Mouse (Mus musculus): ENCODE measurements at regions not wholly inside any gene's neighbourhood (a gene's known extent, or its start where the extent isn't known, plus 50 kb on each side); places are given as distances from the start of the nearest gene placed in this dataset.

DNA sequence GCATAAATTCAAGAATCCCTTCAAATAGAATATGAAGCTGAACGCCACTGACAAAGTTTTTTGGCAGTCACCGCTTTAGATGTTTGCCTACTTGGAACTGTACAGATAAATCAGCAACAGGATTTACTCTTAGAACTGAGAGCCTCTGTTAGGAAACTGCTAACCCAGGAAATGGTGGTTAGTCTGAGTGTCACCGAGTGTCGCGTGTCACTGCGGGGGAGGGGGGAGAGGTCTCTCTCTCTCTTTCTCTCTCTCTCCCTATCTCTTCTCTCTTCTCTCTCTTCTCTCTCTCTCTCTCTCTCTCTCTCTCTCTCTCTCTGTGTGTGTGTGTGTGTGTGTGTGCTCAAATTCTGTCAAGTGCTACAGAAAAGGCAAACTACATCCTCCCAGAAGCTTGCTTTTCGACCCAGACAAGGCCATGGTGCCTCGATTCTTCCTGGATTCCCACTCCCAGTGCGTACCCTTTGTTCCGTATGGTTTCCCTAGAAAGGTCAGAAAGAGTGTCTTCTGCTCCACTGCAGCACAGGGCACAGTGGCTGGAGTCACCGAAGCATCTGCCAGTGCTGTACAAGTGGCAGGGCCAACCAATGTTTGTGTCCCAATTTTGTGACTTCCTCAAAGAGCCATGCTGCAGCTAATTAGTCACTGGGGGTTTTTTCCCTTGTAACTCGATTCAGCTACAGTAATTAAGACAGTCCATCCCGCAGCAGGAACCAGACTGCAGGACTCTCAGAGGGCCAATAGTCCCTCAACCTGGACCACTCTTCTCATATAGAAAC, 87.0 kb downstream of the Cog6 start:
- no peak for DNase-seq

DNA sequence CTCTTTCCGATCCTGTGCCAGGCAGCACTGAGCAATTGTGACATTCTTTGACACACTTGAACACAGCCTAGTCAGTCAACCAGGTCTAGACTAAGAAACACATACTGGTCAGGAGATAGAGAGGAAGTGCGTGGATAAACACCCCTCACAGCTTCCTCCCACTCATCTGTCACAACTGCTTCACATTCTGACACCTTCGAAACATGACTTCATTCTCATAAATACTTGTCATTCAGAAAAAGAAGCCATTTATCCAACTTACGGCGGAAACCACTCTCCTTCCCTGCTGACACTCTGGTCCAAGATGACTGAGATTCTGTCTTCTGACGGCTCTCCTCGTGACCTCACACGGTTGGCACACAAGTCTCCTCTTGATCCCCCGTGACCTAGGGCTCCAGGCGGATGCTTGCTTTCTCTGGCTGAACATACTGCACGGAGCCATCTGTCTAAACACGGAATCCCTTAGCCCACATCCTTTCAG, 89.6 kb downstream of the Cog6 start:
- no peak for DNase-seq

DNA sequence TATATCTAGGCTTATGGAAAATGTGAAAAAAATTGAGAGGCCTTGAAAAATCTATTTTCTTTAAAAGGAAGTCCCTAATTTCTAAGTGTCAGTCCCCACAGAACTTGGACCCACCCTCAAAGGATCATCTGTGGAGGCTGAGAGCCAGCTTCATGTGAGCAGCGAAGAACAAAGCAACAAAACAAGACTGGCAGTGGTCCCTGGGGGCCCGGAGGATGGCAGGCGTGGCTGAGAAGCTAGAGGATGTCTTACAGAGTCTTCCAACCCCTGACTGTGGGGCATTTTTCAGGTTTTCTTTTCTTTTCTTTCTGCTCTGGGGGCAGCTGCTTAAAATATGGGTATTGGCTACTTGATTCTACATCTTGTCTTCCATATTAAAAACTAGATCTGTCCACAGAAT, 90.5 kb downstream of the Cog6 start:
- DNase-seq: no peak

DNA sequence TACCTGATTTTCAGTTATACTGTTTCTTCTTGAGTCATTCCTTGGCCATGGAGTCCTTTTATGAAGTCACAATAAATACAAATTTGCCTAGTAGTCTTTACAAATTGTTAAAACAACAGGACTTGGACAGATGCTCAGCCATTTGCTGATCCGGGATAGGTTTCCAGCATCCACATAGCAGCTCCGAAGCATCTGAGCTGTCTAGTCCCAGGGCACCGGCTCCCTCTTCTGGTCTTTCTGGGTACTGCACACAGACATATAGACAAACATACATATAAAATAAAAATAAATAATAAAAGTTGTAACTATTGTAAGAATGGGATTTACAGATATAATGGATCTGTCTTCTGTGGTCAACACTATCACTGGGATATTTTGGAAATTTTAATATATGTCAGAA, 91.8 kb downstream of the Cog6 start:
- peak in 1 of 2 experiments; percentile 38 for DNase-seq

DNA sequence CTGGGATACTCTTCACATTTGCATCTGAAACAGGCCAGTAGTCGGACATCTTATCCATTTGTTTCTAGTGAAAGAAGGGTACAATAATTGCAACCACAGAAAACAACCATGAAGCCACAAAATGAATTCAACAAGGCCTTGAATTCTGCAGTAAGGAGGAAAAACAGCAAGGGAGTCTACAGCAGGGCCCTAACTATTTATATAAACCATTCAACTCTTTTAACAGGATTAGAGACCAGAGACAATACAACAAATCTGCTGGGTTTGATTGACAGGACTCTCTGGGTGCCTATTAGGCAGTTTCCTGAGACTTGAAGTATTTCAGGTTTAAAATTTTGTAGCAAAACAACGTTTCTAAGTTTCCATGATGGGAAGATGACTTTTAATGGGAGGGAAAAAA, 92.4 kb downstream of the Cog6 start:
- DNase-seq: no peak

DNA sequence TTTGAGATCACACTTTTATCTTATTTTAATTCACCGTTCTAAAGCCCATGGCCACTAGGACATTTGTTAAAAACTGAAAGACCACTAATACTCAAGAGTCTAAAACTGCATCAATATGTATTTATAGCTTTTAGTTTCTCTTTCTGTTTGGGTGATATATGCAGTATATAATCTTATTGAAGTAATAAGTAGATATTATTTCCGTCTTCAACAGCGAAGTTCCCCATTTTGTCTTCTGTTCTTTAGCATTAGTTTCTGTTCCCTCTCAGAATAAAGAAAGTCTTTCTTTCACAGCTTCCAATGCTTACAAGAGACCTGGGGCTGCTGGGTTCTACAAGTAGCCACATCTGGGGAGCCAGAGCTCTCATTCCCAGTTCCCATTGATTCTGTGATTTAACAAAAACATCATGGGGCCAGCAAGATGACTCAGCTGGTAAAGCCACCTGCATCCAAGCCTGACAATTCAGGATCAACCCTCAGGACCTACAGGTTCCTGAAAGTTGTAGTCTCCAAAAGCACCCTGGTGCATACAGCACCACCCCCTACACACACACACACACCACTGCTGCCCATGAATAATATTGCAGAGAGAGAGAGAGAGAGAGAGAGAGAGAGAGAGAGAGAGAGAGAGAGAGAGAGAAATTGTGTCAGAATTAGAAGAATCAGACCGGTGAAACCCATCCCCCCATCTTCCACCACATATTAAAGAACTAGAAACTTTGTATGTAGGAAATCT, 93.0 kb downstream of the Cog6 start:
- no peak for DNase-seq

DNA sequence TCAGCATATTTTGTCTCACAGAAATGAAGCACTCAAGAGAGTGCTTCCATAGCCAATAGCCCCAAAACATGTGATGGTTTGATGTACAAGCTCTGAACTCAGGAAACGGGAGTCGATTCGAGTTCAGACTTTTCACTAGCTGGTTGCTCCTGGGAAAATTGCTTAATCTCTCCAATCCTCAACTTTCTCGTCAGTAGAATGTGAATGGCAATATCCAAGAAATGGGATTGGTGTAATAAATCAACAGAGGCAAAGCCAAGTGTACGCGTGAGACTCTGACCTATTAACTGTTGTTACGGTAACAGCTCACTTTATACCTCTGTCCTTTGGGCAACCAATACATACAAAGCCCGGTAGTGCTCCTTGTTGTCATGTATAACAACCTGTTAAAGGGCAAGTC, 94.6 kb downstream of the Cog6 start:
- DNase-seq: no peak

DNA sequence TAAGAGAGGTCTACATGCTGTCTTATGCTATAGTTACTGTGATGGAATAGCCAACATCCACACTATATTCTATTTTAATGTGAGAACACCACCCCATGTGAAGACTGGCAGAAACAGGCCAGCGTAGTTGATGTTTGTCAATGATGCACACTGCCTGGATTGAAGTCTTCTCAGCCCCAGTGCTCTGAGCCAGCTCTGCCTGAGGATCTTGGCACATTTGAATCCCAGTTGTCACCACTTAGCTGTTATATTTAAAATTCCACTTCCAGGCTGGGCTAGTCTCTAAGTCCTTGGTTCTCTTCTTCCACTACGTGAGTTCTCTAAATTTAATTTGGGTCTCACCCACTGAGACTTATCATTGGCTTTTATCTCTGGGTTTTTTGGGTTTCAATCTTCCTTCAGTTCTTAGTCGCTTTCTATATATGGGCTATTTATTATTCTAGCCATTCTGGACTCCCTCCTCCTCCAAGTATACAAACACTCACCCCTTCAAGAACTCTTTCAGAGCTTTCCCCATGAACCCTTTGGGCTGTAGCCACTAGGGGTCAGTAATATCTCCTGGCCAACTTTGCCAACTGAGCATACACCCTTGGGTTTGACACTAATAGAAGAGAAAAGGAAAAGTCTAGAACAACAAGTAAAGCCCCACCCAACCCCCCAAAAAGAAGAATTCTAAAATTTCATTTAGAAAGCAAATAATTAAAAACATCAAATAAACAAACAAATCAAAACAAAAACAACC, 110.0 kb downstream of the Cog6 start:
- no peak for DNase-seq

DNA sequence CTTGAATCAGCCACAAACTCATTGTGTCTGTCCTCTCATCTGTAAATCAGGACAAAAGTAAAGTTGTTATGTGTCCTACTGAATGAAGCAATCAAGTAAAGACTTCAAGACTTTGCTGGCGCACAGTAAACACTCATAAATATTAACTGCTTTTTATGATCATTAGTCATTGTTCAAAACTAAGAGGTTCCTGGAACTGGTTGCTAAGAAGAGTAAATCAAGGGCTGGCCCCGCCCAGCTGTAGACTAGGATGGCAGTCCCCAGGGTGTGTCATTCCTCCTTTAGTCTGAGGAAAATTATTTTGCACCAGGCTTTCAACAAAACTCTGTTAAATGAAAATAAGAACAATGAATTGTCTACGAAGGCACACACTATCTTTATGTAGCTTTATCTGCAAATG, 113.0 kb downstream of the Cog6 start:
- no peak for DNase-seq

DNA sequence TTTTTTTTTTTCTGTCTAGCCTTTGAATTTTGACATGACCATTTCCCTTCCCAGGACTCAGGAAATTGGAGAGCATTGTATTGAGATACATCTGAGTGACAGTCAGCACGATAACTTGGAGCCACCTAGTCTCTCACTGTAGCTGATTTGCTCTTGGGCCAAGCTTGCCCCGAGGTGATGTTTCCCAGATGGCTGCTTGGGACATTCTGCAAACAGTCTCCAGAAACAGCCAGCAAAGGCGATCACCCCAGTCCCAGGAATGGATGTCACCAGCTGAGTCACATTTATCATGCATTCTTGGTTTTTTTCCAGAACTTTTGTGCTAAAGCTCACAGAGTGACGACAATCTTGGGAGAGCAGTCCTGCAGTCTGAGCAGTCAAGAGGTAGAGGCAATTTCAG, 119.4 kb downstream of the Cog6 start:
- DNase-seq: peak; percentile 42 to 70

DNA sequence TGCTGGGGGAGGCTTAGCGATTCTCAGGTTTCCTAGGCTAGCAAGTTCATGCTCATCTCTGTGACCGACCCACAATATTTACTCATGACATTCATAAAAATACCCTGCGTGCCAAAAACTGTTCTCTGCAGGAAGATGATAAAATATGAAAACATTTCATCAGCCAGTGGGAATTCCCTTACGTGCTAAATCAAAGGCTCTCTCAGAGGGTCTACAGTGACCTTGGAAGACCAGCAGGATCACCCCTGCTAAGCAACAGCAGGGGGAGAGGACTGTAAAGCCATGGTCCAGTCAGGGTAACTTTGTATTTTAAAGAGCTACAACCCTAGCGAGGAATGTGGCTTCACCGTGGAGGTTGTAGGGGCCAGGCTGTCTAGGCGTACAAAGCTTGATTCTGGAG, 120.6 kb downstream of the Cog6 start:
- DNase-seq: peak in 1 of 2 experiments; percentile 32

DNA sequence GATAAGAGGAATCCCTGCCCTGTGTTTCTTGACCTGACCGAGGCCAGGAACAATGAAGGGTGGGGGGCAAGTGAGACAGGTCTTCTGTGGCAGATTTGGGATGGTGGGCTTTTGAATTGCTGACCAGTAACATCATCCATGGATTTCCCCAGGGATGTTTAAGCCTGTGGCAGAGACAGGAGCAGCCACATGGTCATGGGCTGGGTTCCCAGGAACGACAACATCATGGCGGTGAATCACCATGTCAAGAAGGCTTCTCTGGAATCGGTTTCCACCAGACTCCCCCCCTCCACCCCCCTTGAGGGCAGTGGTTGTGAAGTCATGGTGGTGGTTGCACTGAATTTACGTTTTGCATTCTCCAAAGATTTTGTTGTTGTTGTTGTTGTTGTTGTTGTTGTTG, 121.3 kb downstream of the Cog6 start:
- no peak for DNase-seq

DNA sequence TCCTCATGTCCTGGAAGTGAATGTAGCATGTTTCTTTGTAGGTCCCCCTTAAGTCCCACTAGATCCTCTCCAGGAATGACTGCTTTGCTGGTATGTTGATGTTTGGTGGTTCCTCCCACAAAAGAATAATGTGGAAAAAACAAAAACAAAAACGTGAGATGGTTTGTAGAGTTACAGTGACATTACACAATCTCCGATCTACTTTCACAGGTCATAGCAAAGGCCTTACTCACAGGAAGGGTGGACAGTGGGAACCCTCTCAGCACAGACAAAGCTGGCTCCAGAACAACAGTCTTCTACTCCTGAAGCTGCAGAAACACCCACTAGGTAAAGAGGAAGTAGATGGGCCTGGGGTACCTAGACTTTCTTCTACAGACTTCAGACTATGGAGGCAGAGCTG, 122.2 kb downstream of the Cog6 start:
- no peak for DNase-seq

DNA sequence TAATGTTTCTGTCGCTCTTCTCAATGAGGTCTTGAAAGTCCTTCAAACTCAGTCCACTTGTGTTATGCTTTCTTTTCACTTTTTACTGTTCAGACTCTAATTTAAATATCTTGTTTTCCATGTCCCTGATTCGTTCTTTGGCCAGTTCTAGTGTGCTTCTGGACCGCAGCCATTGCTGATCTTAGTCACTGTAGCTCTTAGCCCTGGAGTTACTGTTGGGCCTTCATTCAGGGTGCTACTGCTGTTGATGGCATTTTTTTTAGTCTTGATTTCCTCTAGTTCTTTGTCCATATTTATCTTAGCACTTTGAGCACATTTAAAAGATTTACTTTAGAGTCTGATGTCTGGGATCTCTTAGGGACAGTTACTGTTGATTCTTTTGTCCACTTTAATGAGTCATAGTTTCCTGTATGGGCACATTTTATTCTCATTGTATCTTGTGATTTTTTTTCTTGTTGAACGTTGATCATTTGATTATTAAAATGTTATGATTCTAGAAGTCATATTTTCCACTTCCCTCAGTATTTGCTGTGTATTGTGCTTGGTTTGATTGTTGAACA, 127.8 kb downstream of the Cog6 start:
- DNase-seq: no peak

DNA sequence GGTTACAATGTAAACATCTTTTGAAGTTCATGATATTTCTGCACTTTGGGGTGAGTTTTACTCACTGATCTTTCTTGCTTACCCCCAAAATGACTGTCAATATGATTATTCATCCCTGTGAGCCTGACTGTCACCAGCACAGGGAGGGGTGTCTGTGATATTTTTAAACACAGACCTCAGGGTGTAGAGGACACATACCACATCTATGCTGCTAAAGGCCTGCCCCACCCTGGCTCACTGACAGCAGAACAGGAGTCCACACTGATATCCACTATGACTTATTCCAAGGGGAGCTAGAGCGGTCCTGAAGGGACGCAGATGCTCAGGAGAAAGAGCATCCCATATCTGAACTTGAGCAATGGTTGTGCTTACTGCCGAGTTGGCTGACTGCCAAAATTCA, 135.1 kb downstream of the Cog6 start:
- DNase-seq: no peak

DNA sequence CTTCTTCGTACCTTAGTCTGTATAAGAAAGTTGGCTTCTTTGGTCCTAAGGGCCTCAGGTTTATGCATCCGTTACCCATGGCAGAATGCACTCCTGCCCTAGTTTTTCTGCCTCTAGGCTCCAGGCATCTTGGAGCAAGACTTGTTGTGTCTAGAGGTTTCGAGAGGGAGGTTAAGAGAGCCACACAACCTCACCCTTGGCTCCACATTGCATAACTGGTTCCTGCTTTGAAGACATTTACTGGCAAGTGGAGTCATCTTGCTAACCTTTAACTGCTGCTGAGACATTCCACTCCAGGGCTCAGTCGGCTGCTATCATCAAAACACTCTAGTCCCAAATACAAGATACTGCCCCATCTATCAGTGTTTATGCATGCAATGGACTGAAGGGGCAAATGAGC, 135.9 kb downstream of the Cog6 start:
- no peak for DNase-seq

DNA sequence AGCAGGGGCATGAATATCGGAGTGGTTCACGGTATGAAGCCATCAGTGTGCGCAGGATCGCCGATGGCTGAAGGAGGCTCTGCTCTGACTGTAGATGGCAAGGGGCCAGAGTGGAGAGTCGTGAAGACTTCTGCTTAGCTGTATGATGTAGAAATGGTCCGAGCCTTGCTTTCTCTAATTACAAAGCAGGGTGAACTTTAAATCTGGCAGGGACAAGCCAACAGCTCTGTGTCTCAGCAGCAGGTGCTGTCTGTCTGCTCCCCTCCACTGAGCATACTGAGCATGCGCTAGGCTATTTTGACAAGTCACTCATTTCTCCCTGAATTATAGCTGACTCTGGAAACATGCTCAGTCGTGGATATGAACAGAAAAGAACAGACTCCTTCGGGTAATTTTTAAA, 137.3 kb downstream of the Cog6 start:
- DNase-seq: no peak

DNA sequence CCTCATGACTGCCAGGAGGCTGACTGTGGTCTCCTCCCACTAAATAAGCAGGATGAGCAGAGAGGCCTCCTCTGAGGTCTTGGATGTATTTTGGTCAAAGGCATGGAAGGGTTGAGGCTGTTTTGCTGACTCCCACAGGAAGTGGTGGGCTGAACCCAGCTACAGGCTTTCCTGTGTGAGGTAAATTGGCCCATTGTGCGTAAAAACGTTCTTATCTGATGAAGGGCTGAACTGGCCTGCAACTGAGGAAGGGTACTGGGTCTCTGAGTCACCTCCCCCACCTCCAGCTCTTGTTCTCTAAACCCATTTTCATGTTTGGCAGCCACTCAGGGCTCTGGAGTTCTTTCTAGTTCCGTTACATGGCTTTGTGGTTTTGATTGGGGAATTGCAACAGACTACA, 138.7 kb downstream of the Cog6 start:
- no peak for DNase-seq

DNA sequence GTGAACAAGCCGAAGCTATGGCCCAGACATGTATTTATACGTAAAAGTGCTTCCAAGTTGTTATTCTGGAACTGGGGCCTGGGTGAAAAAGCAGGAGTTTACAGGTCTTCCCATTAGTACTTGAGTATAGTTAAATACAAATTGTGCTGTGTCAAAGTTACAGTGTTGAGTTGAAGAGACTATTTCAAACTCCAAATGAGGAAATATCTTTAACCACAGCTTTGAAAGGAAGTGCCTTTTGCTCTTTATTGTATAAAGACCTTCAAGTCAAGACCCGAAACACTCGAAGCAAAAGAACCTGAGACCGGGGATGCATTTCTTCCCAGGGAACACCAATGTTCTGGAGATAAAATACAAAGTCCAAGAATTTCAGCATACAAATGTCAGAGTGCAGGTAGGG, 144.8 kb downstream of the Cog6 start:
- DNase-seq: no peak

DNA sequence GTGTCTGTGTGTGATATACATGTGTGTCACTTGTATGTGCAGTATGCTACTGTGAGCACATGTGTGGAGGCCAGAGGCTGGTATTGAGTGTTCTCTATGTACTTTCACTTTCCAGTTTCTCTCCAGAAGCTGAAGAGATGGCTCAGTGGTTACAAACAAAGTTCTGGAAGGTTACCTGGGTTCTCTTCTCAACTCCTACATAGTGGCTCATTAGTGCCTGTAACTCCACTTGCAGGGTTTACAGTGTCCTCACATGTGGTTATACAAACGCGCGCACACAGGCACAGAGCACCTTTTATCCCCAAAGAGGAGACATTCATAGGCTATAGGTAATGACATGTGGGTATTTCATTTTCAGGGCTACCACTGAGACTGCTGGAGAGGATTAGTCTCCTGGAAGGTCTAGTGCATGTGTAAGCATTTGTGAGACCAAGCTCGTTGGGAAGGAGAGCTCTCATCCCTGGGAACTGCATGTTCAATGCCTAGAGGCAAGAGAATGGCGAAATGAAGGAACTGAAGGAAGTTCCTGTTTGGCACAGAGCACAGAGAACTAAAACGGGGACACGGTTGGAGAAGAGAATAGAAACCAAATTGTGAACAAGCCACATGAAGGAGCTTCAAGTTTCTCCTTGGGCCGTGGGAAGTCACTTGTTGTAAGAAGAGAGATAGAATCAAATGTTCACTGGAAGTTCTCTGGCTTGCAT, 153.7 kb downstream of the Cog6 start:
- no peak for DNase-seq

DNA sequence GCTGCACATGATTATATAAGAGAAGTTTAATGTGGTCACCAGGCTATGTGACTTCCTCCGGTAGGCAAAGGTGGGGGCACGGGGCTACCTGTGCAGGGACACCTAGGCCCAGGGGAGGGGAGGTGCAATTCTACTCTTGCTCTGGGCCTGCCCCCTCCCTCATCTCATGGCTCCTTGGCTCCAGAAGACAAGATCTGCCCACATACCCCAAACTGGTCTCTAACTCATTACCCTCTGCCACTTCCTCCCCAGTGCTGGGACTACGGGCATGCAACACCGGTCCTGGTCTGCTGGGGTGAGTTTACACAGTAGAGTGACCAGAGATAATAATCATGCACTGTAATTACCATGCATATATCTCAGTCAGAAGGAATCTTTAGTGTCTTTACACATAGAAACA, 155.0 kb downstream of the Cog6 start:
- DNase-seq: no peak

DNA sequence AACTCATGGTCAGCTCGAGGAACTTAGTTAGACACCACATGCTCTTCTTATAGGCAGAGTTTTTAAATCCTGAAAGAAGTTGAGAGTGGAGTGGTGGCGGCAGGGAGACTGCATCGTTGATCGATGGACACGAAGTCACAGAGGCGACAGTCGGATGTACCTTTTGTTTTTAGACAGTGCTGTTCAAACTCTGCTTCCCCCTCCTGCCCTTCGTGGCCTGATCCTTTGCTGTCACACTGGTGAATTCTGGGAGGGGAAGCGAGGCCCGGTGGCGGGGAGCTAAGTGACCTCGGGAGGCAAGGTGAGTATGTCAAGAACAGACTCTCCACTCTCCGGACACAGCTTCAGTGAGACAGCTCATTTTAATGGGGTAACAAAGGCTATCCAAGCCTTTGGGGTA, 155.5 kb downstream of the Cog6 start:
- DNase-seq: no peak

DNA sequence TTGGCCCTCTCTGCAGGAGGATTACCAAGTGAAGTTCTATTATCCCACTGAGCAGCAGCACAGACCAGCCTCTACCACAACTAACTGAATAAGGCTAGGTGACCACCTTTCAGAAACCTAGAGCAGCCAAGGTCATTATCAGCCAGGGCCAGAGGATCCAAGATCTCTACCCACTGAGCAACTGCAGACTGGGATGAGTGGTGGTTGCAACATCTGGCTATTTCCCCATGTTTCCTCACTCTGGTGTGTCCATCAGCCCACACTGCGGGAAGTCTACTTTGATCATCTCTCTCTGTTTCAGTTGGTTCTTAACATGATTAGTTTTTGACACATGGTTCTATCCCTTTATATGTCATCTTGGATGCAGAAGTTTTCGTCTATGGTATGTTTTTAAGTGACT, 157.2 kb downstream of the Cog6 start:
- DNase-seq: no peak
